Mouse (Mus musculus) forebrain, embryonic 15.5 days (tissue): Measurements from ENCODE around the gene Gm3404. TPM values are rescaled to one million over a fixed set of nuclear protein-coding genes. Genes with fewer than 3 reads are reported as not detected.
A peak's percentile ranks its signal among the peaks of the same experiment; 100 is the strongest.
"Not testable (repeated sequence)": the region's sequence is repeated elsewhere in the genome, so short reads cannot be mapped to it uniquely, and the experiment has no call there.

Source experiments
- ATAC-seq: fragments of 200-750 bp; cut with Nextera tagmentation; replicated peaks from 2 replicates; pipeline ENCODE4 v1.8.0; 2017; ENCODE audit warnings: mild to moderate bottlenecking, moderate TSS enrichment, moderate library complexity
- H3K27ac ChIP-seq: fragments of 300-500 bp; sonication (generic); replicated peaks from 2 replicates; pipeline ENCODE4 v1.5.1; 2015; ENCODE audit warnings: mild to moderate bottlenecking, inconsistent platforms
- H3K27me3 ChIP-seq: fragments of 300-500 bp; sonication (generic); 2 replicates; pipeline ENCODE4 v1.6.1; 2015; ENCODE audit warnings: inconsistent platforms
- H3K36me3 ChIP-seq: fragments of 300-500 bp; sonication (generic); 2 replicates; pipeline ENCODE4 v1.6.1; 2015; ENCODE audit warnings: mild to moderate bottlenecking, inconsistent platforms
- H3K4me1 ChIP-seq: fragments of 300-500 bp; sonication (generic); 2 replicates; pipeline ENCODE4 v1.6.1; 2015; ENCODE audit warnings: inconsistent platforms
- H3K4me2 ChIP-seq: fragments of 300-500 bp; sonication (generic); replicated peaks from 2 replicates; pipeline ENCODE4 v1.6.1; 2015; ENCODE audit warnings: mild to moderate bottlenecking, inconsistent platforms
- H3K4me3 ChIP-seq: fragments of 300-500 bp; sonication (generic); 2 replicates; pipeline ENCODE4 v1.5.1; 2015; ENCODE audit warnings: mild to moderate bottlenecking, inconsistent platforms
- H3K9ac ChIP-seq: fragments of 300-500 bp; sonication (generic); replicated peaks from 2 replicates; pipeline ENCODE4 v1.6.1; 2015; ENCODE audit warnings: mild to moderate bottlenecking, inconsistent platforms
- H3K9me3 ChIP-seq: fragments of 300-500 bp; sonication (generic); 2 replicates; pipeline ENCODE4 v1.6.1; 2016; ENCODE audit warnings: inconsistent platforms
- WGBS: fragments of 180-500 bp; shearing (Covaris S2); methylation state at CpG from one replicate; pipeline ENCODE4 v1.1.7; 2015; ENCODE audit warnings: mixed read lengths; 5-methylcytosine and 5-hydroxymethylcytosine counted together
- polyA plus RNA-seq: library from polyadenylated mRNA; unstranded; fragments of >200 nt; fragmentation: Nextera tagmentation; extraction: Ambion mirVana; gene quantifications from 2 replicates; pipeline ENCODE4 v1.2.1, GENCODE M21; 2015

Gm3404 gene
- polyA plus RNA-seq, 1 experiment from 2014 or later: not detected

GRCm38 (mm10) chr5:146571830-146572734 lies 46.5 kb downstream of the Gm3404 start:
- H3K36me3 ChIP-seq, H3K9ac ChIP-seq, H3K27me3 ChIP-seq, H3K4me1 ChIP-seq, H3K9me3 ChIP-seq, H3K4me2 ChIP-seq, H3K4me3 ChIP-seq: not testable (repeated sequence)
- peak overlapping the region; percentile 71 for H3K27ac ChIP-seq
- WGBS: 28% methylated on average over 6 of the region's 6 CpGs
- peak; percentile 97 for ATAC-seq

- not testable (repeated sequence) for H3K9ac ChIP-seq, H3K36me3 ChIP-seq, H3K4me3 ChIP-seq, H3K4me1 ChIP-seq, H3K27me3 ChIP-seq, ATAC-seq, H3K4me2 ChIP-seq, H3K9me3 ChIP-seq
- WGBS: 96% methylated on average over 4 of the region's 4 CpGs
- peak overlapping the region; percentile 71 for H3K27ac ChIP-seq
Measured at GRCm38 (mm10) chr5:146572735-146573042, 47.1 kb downstream of the Gm3404 start.

- ATAC-seq: no peak
- Histone ChIP-seq H3K9ac (no peak overlapping the region), H3K9me3 (no peaks in the 10 kb centered on the region), H3K27me3 (no peaks in the 10 kb centered on the region), H3K4me2 (no peak overlapping the region), H3K4me1 (peaks cover 3% of the 10 kb centered on the region; the same call in 1 of the 2 replicates), H3K27ac (no peak overlapping the region), H3K4me3 (no peak overlapping the region), H3K36me3 (no peaks in the 10 kb centered on the region)
- WGBS: 87% methylated on average over 3 of the region's 3 CpGs
Measured at GRCm38 (mm10) chr5:146576668-146577067, 51.1 kb downstream of the Gm3404 start.

Other genes starting within 250 kb of the Gm3404 start
- gene Wasf3, start 140.8 kb upstream of the Gm3404 start, polyA plus RNA-seq: 9.3 and 9.7 TPM in 2 replicates
- not detected in 2 replicates for gene Gm6408, start 43.8 kb upstream of the Gm3404 start, polyA plus RNA-seq
- not detected in 2 replicates for gene Gm6370, start 34.4 kb upstream of the Gm3404 start, polyA plus RNA-seq
- not detected in 2 replicates for gene 4930449I24Rik, start 23.4 kb upstream of the Gm3404 start, polyA plus RNA-seq
- not detected in 2 replicates for gene Gm3402, start 11.7 kb upstream of the Gm3404 start, polyA plus RNA-seq
- gene Gm3409, start 11.8 kb downstream of the Gm3404 start, polyA plus RNA-seq: not detected in 2 replicates
- not detected in 2 replicates for gene Gm3415, start 30.3 kb downstream of the Gm3404 start, polyA plus RNA-seq
- gene Gpr12, start 59.4 kb downstream of the Gm3404 start, polyA plus RNA-seq: 24.8 and 26.2 TPM in 2 replicates